Mouse (Mus musculus) R1 (cell line): Measurements from ENCODE around the gene Pappa2.

ENCODE experiments used
- DNase-seq: peaks from one replicate; pipeline ENCODE4 v3.0.0-alpha.2; 2018; ENCODE audit warnings: low read depth, low spot score

The Pappa2 gene

DNA sequence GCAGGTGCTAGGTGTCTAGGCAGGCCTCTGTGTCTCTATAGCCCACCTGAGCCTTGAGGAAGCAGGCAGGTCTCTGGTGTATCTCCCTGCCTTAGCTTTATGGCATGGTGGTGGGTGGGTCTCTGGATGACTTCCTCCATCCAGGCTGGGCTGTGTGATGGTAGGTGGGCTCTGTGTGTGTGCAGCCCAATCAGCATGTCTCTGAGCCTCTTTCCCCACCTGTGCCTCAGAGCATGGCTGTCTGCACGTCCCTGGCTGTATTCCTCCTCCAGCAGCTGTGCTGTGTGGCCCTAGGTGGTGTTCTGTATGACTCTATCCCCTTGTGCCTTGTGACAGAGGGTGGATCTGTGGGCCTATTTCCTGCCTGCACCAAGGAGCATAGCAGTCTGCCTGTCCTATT, at the start of gene Pappa2:
TSS of gene Pappa2 (minus strand) at position 101 of the 400 bp plus-strand sequence.
- no peak for DNase-seq

DNA sequence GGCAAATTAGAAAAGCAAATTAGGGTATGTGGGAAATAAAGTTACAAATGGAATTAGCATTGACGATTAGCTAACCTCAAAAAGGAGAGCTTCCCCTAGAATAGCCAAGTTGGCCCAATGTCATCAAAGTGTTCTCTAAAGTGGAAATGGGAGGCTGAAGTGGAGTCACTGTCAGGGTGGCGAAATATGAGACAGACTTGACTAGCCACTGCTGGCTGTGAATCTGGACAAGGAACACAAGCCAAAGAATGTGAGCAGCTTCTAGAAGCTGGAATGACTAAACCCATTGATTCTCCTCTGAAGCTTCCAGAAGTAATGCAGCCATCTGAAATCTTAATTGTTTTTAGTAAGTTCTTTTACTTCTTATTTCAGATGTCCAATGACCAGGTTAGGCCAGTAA, 48.8 kb upstream of the Pappa2 start:
- no peak for DNase-seq

DNA sequence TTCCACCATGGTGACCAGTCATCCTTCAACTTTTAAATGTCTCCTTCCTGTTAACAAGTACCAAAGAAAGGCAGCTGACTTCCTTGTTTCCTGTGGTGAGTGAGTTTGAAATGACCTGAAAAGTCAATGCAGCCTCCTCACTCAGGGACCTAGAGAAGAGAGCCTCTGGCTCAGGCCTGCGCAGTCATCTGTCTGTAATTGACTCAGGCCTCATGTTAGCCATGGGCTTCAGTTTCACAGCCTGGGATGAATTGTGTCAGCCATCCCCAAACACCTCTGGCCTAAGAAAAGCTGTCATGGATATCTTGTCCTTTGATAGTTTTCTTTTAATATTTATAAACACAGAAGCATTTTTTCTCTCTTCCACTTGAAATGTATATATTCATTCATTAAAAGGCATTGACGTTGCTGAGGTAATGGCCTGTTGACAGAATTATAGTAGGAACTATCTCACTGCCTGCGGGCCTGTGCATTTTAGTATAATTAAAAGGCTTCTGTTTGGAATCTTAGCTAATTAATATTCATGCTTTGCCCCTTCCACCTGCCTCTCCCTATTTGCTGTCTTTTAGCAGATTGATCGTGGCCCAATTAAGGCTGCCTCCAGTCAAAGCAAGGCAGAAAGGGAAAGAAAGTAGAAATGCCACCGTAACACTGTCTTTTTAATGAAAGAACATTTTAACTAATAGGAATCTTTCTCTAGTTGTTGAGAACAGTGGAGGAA, 34.8 kb upstream of the Pappa2 start:
- DNase-seq: no peak

DNA sequence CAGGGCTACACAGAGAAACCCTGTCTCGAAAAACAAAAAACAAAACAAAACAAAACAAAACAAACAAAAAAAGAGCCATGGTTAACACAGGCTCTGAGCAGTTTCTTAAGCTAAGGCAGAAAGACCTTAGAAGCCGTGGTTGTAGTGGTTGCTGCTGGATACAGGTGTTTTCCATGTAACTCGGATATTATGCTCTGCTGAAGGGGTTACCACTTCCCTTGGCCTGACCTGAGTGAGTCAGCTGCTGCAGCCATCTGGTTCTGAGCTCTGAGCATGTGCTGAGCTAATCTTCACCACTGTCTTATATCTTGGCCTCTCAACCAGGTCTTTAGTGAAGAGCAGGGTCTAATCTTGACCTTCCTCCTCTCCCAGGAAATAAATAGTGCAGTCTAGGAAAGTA, 6.8 kb upstream of the Pappa2 start:
- no peak for DNase-seq

DNA sequence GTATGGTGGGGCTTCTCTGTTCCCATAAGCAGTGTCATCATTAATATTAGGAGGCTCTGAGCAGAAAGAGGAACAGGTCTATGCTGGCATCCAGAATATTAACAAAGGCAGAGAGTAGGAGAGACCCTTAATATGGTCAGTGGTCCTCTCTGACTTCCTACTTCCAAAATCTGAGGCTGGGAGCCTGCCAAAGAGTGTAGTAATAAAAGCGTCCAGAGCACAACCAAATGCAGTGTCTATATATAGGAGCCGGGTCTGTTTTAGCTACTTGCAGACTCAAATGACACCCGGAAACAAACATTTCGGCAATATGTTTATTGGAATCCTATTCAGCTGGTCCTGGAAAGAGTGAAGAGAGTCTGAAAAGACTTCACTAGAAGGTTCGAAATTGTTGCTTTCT, 17.9 kb downstream of the Pappa2 start:
- DNase-seq: no peak

DNA sequence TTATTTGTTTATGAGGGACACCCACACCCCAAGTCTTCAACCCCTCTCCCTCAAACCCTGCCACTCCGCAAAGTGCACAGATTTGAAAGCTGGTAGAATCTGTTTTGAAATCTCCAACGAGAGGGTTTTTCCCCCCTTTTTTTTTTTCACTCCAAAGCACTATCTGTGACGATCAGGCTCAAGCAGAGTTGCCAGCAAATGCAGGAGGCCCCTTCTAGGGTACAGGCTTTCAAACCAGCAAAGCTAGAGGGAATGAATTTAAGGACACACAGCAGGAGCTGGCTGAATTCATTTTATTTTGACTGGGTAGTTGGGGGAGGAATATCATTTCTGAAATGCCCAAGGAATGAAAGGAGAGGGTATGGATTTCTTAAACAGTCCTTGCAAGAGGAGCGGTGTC, 19.3 kb downstream of the Pappa2 start:
- no peak for DNase-seq

DNA sequence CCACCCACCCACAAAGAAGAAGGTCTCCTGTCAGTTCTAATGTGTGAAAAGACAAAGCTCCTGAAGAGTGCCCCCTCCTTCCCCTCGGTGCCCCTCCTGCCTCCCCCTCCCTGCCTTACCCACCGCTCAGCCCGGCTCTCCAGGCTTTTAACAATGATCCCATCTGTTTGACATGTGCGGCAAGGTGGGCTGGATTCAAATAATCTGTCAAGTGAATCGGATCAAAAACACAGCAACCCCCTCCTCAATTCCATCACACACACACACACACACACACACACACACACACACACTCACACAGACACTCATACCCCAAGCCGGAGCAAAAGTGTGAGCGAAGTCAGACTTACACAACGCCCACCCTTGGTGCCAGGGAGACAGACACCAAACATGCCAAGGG, 19.7 kb downstream of the Pappa2 start:
- DNase-seq: no peak

DNA sequence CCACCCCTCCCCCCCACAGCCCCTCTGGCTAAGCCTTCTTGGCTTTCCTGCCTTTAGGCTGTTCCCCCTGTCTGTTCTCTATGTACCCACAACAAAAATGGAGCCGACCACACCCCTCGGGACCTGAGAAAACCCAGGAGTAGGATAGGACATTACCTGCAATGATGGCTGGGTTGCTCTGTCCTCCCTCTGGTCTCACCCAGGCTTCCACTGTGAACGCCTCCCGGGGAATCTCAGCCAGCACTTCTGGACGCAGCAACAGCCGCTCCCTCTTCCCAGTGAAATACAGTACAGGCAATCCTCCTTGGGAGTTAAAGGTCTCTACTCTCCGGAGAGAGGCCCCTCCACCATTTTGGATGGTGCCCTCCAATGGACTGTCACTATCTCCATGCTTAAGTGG, 23.9 kb downstream of the Pappa2 start:
- no peak for DNase-seq

DNA sequence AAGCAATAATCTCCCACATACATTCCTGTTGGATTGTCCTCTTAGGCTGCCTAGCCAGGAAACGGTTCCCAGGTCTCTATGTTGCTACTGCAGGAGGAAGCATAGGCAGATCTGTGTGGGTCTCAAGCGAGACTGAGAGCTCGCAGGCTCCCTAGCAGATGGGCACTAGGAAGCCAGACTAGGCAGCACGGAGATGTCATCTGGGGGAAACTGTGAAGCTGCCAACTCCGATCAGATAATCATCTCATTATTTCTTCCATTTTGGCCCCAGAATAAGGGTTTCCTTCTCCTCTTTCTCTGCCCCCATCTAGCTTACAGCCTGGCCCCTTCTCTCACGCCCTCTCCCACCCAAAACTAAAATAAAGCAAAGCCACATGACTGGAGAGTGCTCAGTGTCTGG, 25.5 kb downstream of the Pappa2 start:
- DNase-seq: no peak

DNA sequence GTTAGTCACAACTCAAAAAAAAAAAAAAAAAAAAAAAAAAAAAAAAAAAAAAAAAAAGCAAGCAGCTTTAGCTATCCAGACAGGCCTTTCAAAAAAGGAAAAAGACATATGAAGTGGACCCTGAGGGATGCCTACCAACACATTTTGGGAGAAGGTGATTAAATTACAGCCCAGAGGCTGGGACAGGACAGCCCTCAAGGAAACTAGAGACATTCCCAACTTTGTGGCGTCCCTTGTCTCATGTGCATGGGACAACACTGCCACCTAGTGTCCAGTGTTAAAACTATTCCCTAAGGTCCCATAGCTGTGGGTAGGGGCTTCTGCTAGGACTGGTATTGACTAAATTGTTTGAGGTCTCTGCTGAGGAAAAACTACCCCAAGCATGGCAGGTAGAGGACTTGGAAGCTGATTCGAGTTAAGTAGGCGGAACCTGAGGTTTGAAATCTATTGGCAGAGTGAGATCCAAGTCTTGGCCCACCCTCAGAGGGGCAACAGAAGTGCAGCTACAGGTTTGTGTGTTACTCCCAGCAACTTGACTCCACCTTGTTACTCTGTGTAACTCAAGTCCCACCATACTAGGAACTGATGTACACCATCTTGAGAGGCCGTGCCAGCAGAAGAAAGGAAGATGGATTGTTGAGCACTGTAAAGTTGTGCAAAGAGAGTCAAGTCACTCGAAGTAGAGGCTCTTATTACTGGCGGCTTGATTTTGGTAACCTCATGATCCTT, 26.6 kb downstream of the Pappa2 start:
- peak; percentile 70 for DNase-seq

DNA sequence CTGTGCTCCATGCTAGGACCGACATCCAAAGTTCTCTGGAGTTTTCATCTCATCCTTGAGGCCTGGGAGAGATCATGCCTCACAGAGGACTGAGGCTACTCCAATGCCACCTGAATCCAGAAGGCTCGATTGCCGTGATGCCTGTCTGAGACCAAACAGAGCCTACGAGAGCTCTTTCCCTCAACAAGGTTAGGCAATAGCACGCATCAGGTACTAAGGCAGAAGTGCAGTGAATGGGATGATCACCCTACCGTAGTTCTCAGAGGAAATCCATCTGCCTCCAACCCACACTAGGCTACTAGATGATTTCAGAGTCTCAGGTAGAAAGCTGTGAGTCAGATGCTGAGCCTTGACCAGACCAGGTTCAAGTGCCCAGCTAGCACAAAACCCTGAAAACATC, 31.2 kb downstream of the Pappa2 start:
- DNase-seq: no peak

DNA sequence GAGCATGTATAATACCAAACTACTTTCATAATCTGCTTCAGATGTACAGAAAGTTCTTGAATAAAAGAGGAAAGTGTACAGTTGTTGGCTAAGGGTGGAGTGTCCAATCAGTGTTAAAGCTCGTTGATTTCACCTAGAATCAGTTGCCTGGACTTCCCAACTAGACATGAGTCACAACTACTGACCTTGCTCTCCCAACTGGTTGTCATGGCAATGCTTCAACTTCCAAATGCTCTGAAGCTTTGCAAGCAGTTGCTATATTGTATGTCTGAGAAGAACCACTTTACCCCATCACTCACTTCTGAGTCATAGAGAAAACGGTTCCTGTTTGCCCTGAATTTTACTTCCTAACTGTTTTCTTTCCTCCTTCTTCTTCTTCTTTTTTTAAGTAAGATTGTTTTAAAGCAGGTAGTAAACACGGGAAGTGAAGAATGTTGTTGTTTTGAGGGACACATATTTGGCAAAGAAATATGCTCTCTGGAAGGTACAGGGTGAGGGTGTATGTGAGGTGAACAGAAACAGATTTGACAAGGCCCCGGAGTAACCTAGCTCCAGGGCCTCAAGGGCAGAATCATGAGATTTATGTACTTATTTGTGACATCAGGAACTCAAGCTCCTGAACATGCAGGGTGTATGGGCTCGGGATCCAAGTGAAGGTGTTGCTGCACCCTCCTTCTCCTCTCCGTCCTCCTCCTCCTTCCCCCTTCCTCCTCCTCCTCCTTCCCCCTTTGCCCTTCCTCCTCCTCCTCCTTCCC, 32.1 kb downstream of the Pappa2 start:
- DNase-seq: no peak

DNA sequence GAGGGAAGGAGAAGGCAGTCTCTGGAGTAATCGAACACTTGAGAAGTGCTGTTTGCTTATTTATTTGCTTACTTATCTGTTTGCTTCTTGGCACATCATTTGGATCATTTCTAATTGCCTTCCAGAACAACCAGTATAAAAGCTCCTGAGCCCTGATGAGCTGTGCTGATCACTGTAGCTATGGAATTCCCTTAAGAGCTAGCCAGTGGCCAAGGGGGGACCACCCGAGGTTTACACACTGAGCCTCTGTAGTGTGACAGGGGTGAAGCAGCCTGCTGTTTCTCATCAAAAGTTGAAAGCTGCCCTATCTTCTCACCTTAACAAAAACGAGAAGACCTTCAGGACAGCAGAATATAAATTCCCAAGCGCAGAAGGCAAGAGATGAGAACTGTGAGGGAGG, 35.4 kb downstream of the Pappa2 start:
- no peak for DNase-seq

DNA sequence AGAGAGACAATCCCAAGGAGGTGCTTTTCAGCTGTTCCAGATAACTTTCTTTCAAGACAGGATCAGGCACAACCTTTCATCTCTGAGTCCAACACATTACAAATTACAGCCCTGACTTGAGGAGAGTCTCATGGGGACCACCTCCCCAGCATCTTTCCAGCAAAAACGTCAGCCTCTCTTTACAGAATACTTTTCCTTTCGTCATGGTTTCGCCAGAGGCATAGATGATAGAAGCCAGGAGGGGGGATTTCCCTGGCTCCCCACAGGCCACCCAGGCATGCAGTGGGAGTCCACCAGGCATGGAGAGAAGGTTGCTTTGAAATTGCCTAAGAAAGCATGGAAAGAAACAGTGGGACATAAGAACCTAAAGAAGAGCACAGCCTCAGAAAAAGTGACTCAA, 37.4 kb downstream of the Pappa2 start:
- DNase-seq: no peak

DNA sequence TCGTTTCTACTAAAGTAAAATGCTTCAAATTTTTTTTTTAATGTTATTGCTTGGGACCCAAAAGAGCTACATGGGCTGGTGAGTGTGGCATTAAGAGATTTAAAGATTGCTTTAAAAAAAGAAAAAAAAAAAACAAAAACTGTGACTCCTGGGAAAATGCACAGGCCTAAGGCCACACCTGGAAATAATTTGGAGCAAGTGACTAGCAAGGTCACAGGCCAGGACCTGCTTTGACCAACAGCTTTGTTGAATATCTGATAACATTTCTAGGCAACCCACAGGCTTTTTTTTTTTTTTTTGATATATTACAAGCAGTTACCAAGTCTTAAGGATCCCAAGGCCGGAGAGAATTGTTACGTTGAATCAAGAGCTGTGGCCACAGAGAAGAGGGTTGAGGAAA, 39.3 kb downstream of the Pappa2 start:
- DNase-seq: no peak

DNA sequence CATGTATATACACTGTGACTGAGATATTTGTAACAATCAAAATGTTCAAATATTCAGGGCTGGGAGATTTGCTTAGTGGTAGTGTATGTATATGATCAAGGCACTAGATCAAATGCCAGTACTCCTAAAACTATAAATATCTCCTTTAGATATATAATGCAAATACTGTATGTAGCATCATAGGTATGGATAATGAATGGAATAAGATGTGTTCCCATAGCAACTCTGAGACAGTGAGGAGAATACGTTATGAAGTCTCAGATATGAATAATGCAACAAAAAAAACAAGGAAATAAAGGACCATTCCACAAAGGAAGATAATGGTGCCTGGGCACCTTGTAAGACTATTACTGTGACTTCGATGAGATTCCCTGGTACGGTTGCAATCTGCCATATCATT, 45.8 kb downstream of the Pappa2 start:
- no peak for DNase-seq

DNA sequence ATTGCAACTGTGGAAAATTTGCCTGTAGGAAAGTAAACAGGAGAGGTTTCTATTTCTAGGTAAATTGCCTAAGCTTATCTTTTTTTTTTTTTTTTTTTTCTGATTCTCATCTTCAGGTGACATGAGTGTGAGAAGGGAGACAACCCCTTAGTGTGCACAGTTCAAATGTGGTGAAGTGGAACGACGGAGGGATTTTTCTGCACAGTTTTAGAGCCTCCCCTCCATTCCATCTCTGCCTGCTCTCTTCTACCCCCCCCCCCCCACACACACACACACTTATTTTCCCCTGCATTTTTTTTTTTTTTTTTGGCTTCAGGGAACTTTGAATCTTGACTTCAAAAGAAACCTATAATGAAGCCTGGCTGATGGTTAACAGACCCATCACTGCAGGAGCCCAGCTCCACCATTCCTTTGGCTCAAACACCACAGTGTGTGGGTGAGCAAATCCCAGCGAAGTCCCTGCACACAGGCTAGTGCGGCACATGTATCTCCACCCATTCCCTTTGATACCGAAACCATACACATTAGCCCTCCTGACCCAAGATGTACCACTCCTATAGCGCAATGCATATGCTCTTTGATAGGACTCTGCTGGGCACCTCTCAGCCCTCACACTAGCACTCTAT, 49.0 kb downstream of the Pappa2 start:
- no peak for DNase-seq

DNA sequence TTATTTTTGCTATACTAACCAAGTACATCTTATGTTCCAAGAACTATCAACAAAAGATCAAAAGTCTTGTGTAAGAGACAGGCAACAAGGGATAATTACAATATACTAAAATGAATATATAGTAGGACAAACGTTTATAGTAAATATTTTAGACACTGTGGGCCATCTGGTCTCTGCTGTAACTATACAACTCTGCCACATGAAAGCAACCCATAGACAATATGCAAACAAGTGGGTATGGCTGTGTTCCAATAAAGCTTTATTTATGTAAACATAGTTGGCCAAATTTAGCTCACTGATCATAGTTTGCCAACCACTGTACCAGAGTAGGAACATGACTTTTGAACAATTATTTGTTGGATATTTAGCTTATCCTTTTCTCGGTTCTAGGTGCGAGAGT, 50.9 kb downstream of the Pappa2 start:
- no peak for DNase-seq

DNA sequence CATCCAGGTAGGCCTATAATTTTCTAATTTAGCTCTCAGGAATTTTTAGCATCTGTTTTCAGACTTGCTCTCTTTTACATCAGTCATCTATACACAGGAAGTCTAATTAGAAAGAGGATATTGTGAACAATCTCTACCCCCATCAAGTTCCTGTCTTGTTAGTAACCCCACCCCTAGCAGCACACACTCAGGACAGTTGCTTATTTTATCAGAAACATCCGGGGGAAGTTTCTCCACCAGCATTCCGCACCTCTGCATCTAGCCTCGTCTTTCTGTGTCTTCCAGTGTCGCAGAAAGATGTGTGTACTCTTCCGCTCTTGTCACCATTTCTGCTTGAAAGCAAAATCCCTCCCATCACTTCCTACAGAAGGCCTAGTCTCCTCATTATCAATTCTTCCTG, 59.8 kb downstream of the Pappa2 start:
- no peak for DNase-seq

DNA sequence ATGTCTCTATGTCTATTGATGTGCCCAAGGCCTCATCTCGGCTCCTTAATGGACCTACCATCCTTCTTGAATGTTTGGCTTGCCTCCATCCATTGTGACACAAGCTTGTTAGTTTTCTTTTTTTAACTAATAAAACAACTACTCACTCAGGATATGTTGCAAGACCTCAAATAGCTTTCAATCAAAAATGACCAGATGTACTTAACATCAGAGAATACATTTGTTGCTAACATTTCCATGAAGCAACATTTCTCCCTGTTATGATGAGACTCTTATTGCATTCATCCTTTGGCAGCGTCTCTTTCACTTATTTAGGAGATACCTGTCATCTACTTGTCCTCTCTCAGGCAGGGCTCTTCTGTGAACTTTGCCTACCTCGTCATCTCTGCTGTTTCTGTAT, 61.4 kb downstream of the Pappa2 start:
- DNase-seq: no peak

DNA sequence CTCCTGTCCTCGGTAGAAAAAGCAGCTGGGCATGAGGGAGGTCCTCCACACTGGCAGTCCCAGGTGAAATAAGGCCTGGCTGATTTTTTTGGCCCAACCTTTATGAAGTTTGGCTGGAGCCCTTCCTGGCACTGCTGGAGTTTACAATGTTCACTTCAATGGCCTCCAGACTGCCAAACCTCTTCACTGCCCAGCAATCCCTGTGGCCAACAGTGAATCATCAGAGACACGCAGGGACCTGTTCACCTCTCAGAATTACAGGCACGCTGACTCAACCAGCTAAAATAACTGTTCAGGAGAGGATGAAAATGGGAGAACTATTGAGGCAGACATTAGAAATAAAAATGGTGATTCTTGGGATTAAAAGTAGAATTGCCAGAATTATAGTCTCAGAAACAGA, 63.2 kb downstream of the Pappa2 start:
- no peak for DNase-seq

DNA sequence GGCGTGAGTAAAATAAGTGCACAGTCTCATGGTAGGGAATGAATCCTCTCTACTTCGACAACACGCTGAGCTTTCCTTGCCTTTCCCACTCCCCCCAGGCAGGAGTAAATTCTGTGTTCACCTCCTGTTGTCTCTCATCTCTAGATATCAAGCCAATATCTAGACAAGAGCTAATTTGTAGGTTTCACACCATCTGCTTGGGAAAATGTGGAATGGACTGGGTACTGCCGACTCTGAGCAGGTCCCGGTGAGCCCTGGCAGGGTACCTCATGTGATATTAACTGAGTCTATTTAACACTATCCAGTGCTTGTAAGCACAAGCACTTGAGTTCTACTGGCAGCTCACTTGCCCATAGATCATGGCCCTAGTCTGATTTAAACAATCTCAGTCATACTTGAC, 64.7 kb downstream of the Pappa2 start:
- no peak for DNase-seq
